In genomic region chr8:12439044-12439443, GRCm38 (mm10) we compare ENCODE assay signal across 16 mouse cellular contexts. TPM values are rescaled to one million over a fixed set of nuclear protein-coding genes. Genes with fewer than 3 reads are reported as not detected.
DNase-seq lines count a peak whose midpoint lies in the region; ATAC-seq and TF ChIP-seq lines count a peak whose summit lies in the region.
"Had no signal": no experiment of that assay in that cellular context is flagged by ENCODE, and none has a peak within 500 bp of the region (broad histone marks: within the 10 kb centered on the region; RNA-seq: fewer than 3 reads in every experiment).

No protein-coding gene starts in this region.

- H3K9ac ChIP-seq in kidney, embryonic 16.5 days (replicated peaks; ENCODE audit: low read length) = no peak overlapping the region
- 0 out of 2 replicates have a peak overlapping the region, but pooled peaks have one; percentile 28 for H3K9ac ChIP-seq in ES-Bruce4 (ENCODE audit: low read depth, poor library complexity, severe bottlenecking)
- H3K9ac ChIP-seq in hindbrain, postnatal 0 days (replicated peaks; ENCODE audit: low read length) = no peak overlapping the region
- H3K9ac ChIP-seq: liver, embryonic 13.5 days had no signal

- TF ChIP-seq POLR2A in ES-Bruce4 (IDR thresholded peaks at IDR 0.05; ENCODE audit: insufficient read depth, low read length) = peak; percentile 80
- no peak for TF ChIP-seq POLR2A in brain, embryonic 14.5 days (IDR thresholded peaks at IDR 0.05; ENCODE audit: borderline replicate concordance, extremely low read depth, insufficient read depth, insufficient read length, poor library complexity, severe bottlenecking)

- TF ChIP-seq CTCF in ES-Bruce4 (IDR thresholded peaks at IDR 0.05; ENCODE audit: low read depth, low read length) = no peak
- no peak for TF ChIP-seq CTCF in brain, embryonic 14.5 days (IDR thresholded peaks at IDR 0.05; ENCODE audit: borderline replicate concordance, extremely low read depth, insufficient read depth, insufficient read length)
- TF ChIP-seq CTCF in hindbrain, postnatal 0 days (IDR thresholded peaks at IDR 0.05; ENCODE audit: low read depth) = no peak

- ATAC-seq in kidney, embryonic 16.5 days (ENCODE audit: low FRiP score, low TSS enrichment) = no peak
- 0 out of 2 replicates have a peak, but pooled peaks have one; percentile 73 for ATAC-seq in hindbrain, postnatal 0 days

- H3K9me3 ChIP-seq in kidney, embryonic 16.5 days (ENCODE audit: low read length) = no peaks in the 10 kb centered on the region
- no peaks in the 10 kb centered on the region for H3K9me3 ChIP-seq in ES-Bruce4 (replicated peaks; ENCODE audit: control insufficient read depth, insufficient read depth, low read length, poor library complexity, severe bottlenecking)
- no peaks in the 10 kb centered on the region for H3K9me3 ChIP-seq in hindbrain, postnatal 0 days (ENCODE audit: low read length)
- H3K9me3 ChIP-seq: liver, embryonic 13.5 days had no signal

- H3K36me3 ChIP-seq in kidney, embryonic 16.5 days (ENCODE audit: insufficient read depth, low read length) = no peaks in the 10 kb centered on the region
- no peaks in the 10 kb centered on the region for H3K36me3 ChIP-seq in ES-Bruce4 (ENCODE audit: control insufficient read depth, insufficient read depth, low read length, poor library complexity, severe bottlenecking)
- no peaks in the 10 kb centered on the region for H3K36me3 ChIP-seq in hindbrain, postnatal 0 days (ENCODE audit: insufficient read depth, low read length)
- H3K36me3 ChIP-seq: liver, embryonic 13.5 days had no signal

- no peaks in the 10 kb centered on the region for H3K4me1 ChIP-seq in kidney, embryonic 16.5 days (ENCODE audit: insufficient read depth, low read length)
- no peaks in the 10 kb centered on the region for H3K4me1 ChIP-seq in ES-Bruce4 (ENCODE audit: control insufficient read depth, insufficient read depth, low read length)
- H3K4me1 ChIP-seq in hindbrain, postnatal 0 days (ENCODE audit: insufficient read depth, low read length) = no peaks in the 10 kb centered on the region
- H3K4me1 ChIP-seq: liver, embryonic 13.5 days had no signal

- DNase-seq in kidney, postnatal 4 days = peak; percentile 49 to 60
- peak; percentile 86 for DNase-seq in brain, embryonic 14.5 days (ENCODE audit: low read depth)
- peak; percentile 49 for DNase-seq in hindbrain, postnatal 0 days (ENCODE audit: low spot score)
- DNase-seq in spleen, adult 12 weeks (ENCODE audit: low spot score) = no peak
- DNase-seq in frontal cortex, postnatal 10 days (ENCODE audit: low spot score in 2 of 2) = no peak
- DNase-seq: adrenal gland, postnatal 25 days; cerebellum, adult 18-20 months; gastrocnemius, postnatal 36 days; heart, postnatal 14 days; kidney, adult 8-10 months; liver, embryonic 13.5 days had no signal

- peaks cover 17% of the 10 kb centered on the region for H3K27me3 ChIP-seq in kidney, embryonic 16.5 days (ENCODE audit: insufficient read depth, low read length)
- H3K27me3 ChIP-seq in ES-Bruce4 (ENCODE audit: control insufficient read depth, insufficient read depth, low read length, poor library complexity, severe bottlenecking) = no peaks in the 10 kb centered on the region
- 0 out of 2 replicates have a peak, but pooled peaks cover 4% of the 10 kb centered on the region for H3K27me3 ChIP-seq in hindbrain, postnatal 0 days (ENCODE audit: insufficient read depth, low read length)

- H3K4me3 ChIP-seq in kidney, embryonic 16.5 days (ENCODE audit: low read length) = no peak overlapping the region
- H3K4me3 ChIP-seq in ES-Bruce4 (ENCODE audit: low read depth, low read length) = peak overlapping the region; percentile 6; the same call in 1 of the 2 replicates
- no peak overlapping the region for H3K4me3 ChIP-seq in hindbrain, postnatal 0 days (ENCODE audit: low read length)
- H3K4me3 ChIP-seq: liver, embryonic 13.5 days had no signal

- no peak overlapping the region for H3K4me2 ChIP-seq in kidney, embryonic 16.5 days (replicated peaks; ENCODE audit: low read depth, low read length)
- no peak overlapping the region for H3K4me2 ChIP-seq in hindbrain, postnatal 0 days (ENCODE audit: low read depth, low read length)
- H3K4me2 ChIP-seq: liver, embryonic 13.5 days had no signal

- TF ChIP-seq EP300 in ES-Bruce4 (IDR thresholded peaks at IDR 0.05; ENCODE audit: insufficient read depth, low read depth, low read length) = no peak

- WGBS in kidney, embryonic 16.5 days = 28% methylated on average over 4 of the region's 4 CpGs
- WGBS in hindbrain, postnatal 0 days = 43% methylated on average over 4 of the region's 4 CpGs

- no peak overlapping the region for H3K27ac ChIP-seq in kidney, embryonic 16.5 days (ENCODE audit: low read length)
- H3K27ac ChIP-seq in ES-Bruce4 (ENCODE audit: insufficient read depth, low read length) = peak overlapping the region; percentile 76
- no peak overlapping the region for H3K27ac ChIP-seq in hindbrain, postnatal 0 days
- H3K27ac ChIP-seq: liver, embryonic 13.5 days had no signal

RNA-seq across cellular contexts. Expression of gene Sox1, which starts 43.9 kb away (rescaled TPM):
- not detected in 2 replicates for polyA plus RNA-seq in kidney, embryonic 16.5 days (2015; fragmentation: Nextera tagmentation; extraction: Ambion mirVana)
- 0.37 and 0.50 TPM in 2 replicates for polyA plus RNA-seq in ES-Bruce4 (2011; ENCODE audit: insufficient read depth, insufficient read length, low read depth, missing spikeins)
- 23.5 and 30.1 TPM in 2 replicates for polyA plus RNA-seq in brain, embryonic 14.5 days (2012; rRNA removed)
- total RNA-seq in hindbrain, postnatal 0 days (2014; rRNA removed) = 23.1 and 25.1 TPM in 2 replicates
- polyA plus RNA-seq in hindbrain, postnatal 0 days (2015; fragmentation: Nextera tagmentation; extraction: Ambion mirVana) = 2.5 and 2.7 TPM in 2 replicates
- total RNA-seq: adrenal gland, postnatal 25 days; gastrocnemius, postnatal 36 days; heart, postnatal 14 days; megakaryocyte progenitor cell, adult 5-6 weeks; neutrophil, adult 5-6 weeks had no signal
- polyA plus RNA-seq: liver, embryonic 13.5 days; urinary bladder, adult 2 months had no signal

Comparison
In these comparisons a context has a peak if more than half of its experiments do, and no peak if none do; other contexts are left out.
1. DNase-seq: peak in kidney, postnatal 4 days (2 of 2), brain, embryonic 14.5 days (single experiment) and hindbrain, postnatal 0 days (single experiment); none in spleen, adult 12 weeks (single experiment) and frontal cortex, postnatal 10 days (0 of 2).